Mouse (Mus musculus): ENCODE results near the gene Clptm1. TPM values are rescaled to one million over a fixed set of nuclear protein-coding genes. Genes with fewer than 3 reads are reported as not detected.
A peak's percentile ranks its signal among the peaks of the same experiment; 100 is the strongest.
"Not testable (repeated sequence)": the region's sequence is repeated elsewhere in the genome, so short reads cannot be mapped to it uniquely, and the experiment has no call there.

The Clptm1 gene
- polyA plus RNA-seq, 1 experiment from 2014 or later: 94.7 TPM

- H3K36me3 ChIP-seq (replicated peaks; ENCODE audit: control insufficient read depth, insufficient read depth, low read depth, low read length): no peaks in the 10 kb centered on the region
- H3K9me3 ChIP-seq (replicated peaks; ENCODE audit: control insufficient read depth, low read length): no peaks in the 10 kb centered on the region
- H3K4me1 ChIP-seq (ENCODE audit: control insufficient read depth, insufficient read depth, low read length): no peaks in the 10 kb centered on the region
- H3K27me3 ChIP-seq (ENCODE audit: control insufficient read depth, insufficient read depth, low read length): no peaks in the 10 kb centered on the region
- no peak overlapping the region for H3K4me3 ChIP-seq (ENCODE audit: low read depth, low read length)
- no peak overlapping the region for H3K27ac ChIP-seq (replicated peaks; ENCODE audit: low read depth, low read length)
- H3K4me2 ChIP-seq (ENCODE audit: low read depth, low read length): no peak overlapping the region
- H3K9ac ChIP-seq (replicated peaks; ENCODE audit: low read length): no peak overlapping the region
- no peak for DNase-seq (ENCODE audit: low spot score)
- ATAC-seq (replicated peaks; ENCODE audit: insufficient number of reproducible peaks, low FRiP score, low TSS enrichment, low read depth): no peak
- WGBS: 80% methylated on average over 5 of the region's 5 CpGs
Measured at GRCm38 (mm10) chr7:19610969-19611368, 53.9 kb downstream of the Clptm1 start.

GRCm38 (mm10) chr7:19609641-19610332, 55.0 kb downstream of the Clptm1 start:
- WGBS: 87% methylated on average over 12 of the region's 12 CpGs
- DNase-seq (ENCODE audit: low spot score): no peak
- no peaks in the 10 kb centered on the region for H3K36me3 ChIP-seq (replicated peaks; ENCODE audit: control insufficient read depth, insufficient read depth, low read depth, low read length)
- H3K9ac ChIP-seq (replicated peaks; ENCODE audit: low read length): no peak overlapping the region
- no peak overlapping the region for H3K27ac ChIP-seq (replicated peaks; ENCODE audit: low read depth, low read length)
- ATAC-seq (replicated peaks; ENCODE audit: insufficient number of reproducible peaks, low FRiP score, low TSS enrichment, low read depth): no peak
- no peak overlapping the region for H3K4me3 ChIP-seq (ENCODE audit: low read depth, low read length)
- no peaks in the 10 kb centered on the region for H3K4me1 ChIP-seq (ENCODE audit: control insufficient read depth, insufficient read depth, low read length)
- no peak overlapping the region for H3K4me2 ChIP-seq (ENCODE audit: low read depth, low read length)
- no peaks in the 10 kb centered on the region for H3K27me3 ChIP-seq (ENCODE audit: control insufficient read depth, insufficient read depth, low read length)
- no peaks in the 10 kb centered on the region for H3K9me3 ChIP-seq (replicated peaks; ENCODE audit: control insufficient read depth, low read length)

GRCm38 (mm10) chr7:19607291-19607690, 57.5 kb downstream of the Clptm1 start:
- Histone ChIP-seq H3K4me2 (ENCODE audit: low read depth, low read length) (no peak overlapping the region), H3K4me1 (ENCODE audit: control insufficient read depth, insufficient read depth, low read length) (no peaks in the 10 kb centered on the region), H3K9me3 (replicated peaks; ENCODE audit: control insufficient read depth, low read length) (no peaks in the 10 kb centered on the region), H3K4me3 (ENCODE audit: low read depth, low read length) (no peak overlapping the region), H3K27me3 (ENCODE audit: control insufficient read depth, insufficient read depth, low read length) (no peaks in the 10 kb centered on the region), H3K27ac (replicated peaks; ENCODE audit: low read depth, low read length) (no peak overlapping the region), H3K9ac (replicated peaks; ENCODE audit: low read length) (no peak overlapping the region), H3K36me3 (replicated peaks; ENCODE audit: control insufficient read depth, insufficient read depth, low read depth, low read length) (no peaks in the 10 kb centered on the region)
- ATAC-seq (replicated peaks; ENCODE audit: insufficient number of reproducible peaks, low FRiP score, low TSS enrichment, low read depth): no peak
- no peak for DNase-seq (ENCODE audit: low spot score)
- 80% methylated on average over 5 of the region's 5 CpGs for WGBS

GRCm38 (mm10) chr7:19604606-19605214, 60.1 kb downstream of the Clptm1 start:
- not testable (repeated sequence) for DNase-seq (ENCODE audit: low spot score); ATAC-seq (replicated peaks; ENCODE audit: insufficient number of reproducible peaks, low FRiP score, low TSS enrichment, low read depth)
- WGBS: 57% methylated on average over 10 of the region's 10 CpGs

GRCm38 (mm10) chr7:19603849-19604605, 60.8 kb downstream of the Clptm1 start, which contains the start of gene Clasrp:
Gene Clasrp, minus strand, starts transcription at chr7:19604486.
- WGBS: 1% methylated on average over 57 of the region's 57 CpGs
- Histone ChIP-seq H3K9me3 (replicated peaks; ENCODE audit: control insufficient read depth, low read length) (no peaks in the 10 kb centered on the region), H3K9ac (replicated peaks; ENCODE audit: low read length) (peak within 1 kb of the TSS; percentile 88), H3K36me3 (replicated peaks; ENCODE audit: control insufficient read depth, insufficient read depth, low read depth, low read length) (no peaks in the 10 kb centered on the region; the same call in 1 of the 2 replicates), H3K4me2 (ENCODE audit: low read depth, low read length) (peak within 1 kb of the TSS; percentile 81), H3K27ac (replicated peaks; ENCODE audit: low read depth, low read length) (peak within 1 kb of the TSS; percentile 66), H3K27me3 (ENCODE audit: control insufficient read depth, insufficient read depth, low read length) (no peaks in the 10 kb centered on the region), H3K4me1 (ENCODE audit: control insufficient read depth, insufficient read depth, low read length) (no peaks in the 10 kb centered on the region), H3K4me3 (ENCODE audit: low read depth, low read length) (peak within 1 kb of the TSS; percentile 99)
- ATAC-seq (replicated peaks; ENCODE audit: insufficient number of reproducible peaks, low FRiP score, low TSS enrichment, low read depth) (peak; percentile 92), DNase-seq (ENCODE audit: low spot score) (peak; percentile 98)

More at GRCm38 (mm10) chr7:19604606-19605214, 60.1 kb downstream of the Clptm1 start:
- Histone ChIP-seq H3K9ac (replicated peaks; ENCODE audit: low read length) (peak overlapping the region; percentile 88), H3K4me3 (ENCODE audit: low read depth, low read length) (peak overlapping the region; percentile 99), H3K4me2 (ENCODE audit: low read depth, low read length) (peak overlapping the region; percentile 81; the same call in 1 of the 2 replicates)
- not testable (repeated sequence) for H3K36me3 ChIP-seq (replicated peaks; ENCODE audit: control insufficient read depth, insufficient read depth, low read depth, low read length); H3K27me3 ChIP-seq (ENCODE audit: control insufficient read depth, insufficient read depth, low read length); H3K27ac ChIP-seq (replicated peaks; ENCODE audit: low read depth, low read length); H3K4me1 ChIP-seq (ENCODE audit: control insufficient read depth, insufficient read depth, low read length); H3K9me3 ChIP-seq (replicated peaks; ENCODE audit: control insufficient read depth, low read length)

GRCm38 (mm10) chr7:19603055-19603454, 61.8 kb downstream of the Clptm1 start:
- DNase-seq (ENCODE audit: low spot score): no peak
- no peaks in the 10 kb centered on the region; the same call in 1 of the 2 replicates for H3K36me3 ChIP-seq (replicated peaks; ENCODE audit: control insufficient read depth, insufficient read depth, low read depth, low read length)
- 84% methylated on average over 12 of the region's 12 CpGs for WGBS
- peak overlapping the region; percentile 99 for H3K4me3 ChIP-seq (ENCODE audit: low read depth, low read length)
- no peaks in the 10 kb centered on the region for H3K4me1 ChIP-seq (ENCODE audit: control insufficient read depth, insufficient read depth, low read length)
- H3K4me2 ChIP-seq (ENCODE audit: low read depth, low read length): peak overlapping the region; percentile 81; the same call in 1 of the 2 replicates
- no peaks in the 10 kb centered on the region for H3K27me3 ChIP-seq (ENCODE audit: control insufficient read depth, insufficient read depth, low read length)
- no peaks in the 10 kb centered on the region for H3K9me3 ChIP-seq (replicated peaks; ENCODE audit: control insufficient read depth, low read length)
- H3K9ac ChIP-seq (replicated peaks; ENCODE audit: low read length): no peak overlapping the region
- H3K27ac ChIP-seq (replicated peaks; ENCODE audit: low read depth, low read length): no peak overlapping the region
- ATAC-seq (replicated peaks; ENCODE audit: insufficient number of reproducible peaks, low FRiP score, low TSS enrichment, low read depth): no peak

- no peak overlapping the region for H3K9ac ChIP-seq (replicated peaks; ENCODE audit: low read length)
- ATAC-seq (replicated peaks; ENCODE audit: insufficient number of reproducible peaks, low FRiP score, low TSS enrichment, low read depth) (no peak), DNase-seq (ENCODE audit: low spot score) (no peak)
- H3K36me3 ChIP-seq (replicated peaks; ENCODE audit: control insufficient read depth, insufficient read depth, low read depth, low read length): no peaks in the 10 kb centered on the region; the same call in none of the 2 replicates
- H3K4me1 ChIP-seq (ENCODE audit: control insufficient read depth, insufficient read depth, low read length): no peaks in the 10 kb centered on the region
- no peak overlapping the region for H3K4me3 ChIP-seq (ENCODE audit: low read depth, low read length)
- H3K27ac ChIP-seq (replicated peaks; ENCODE audit: low read depth, low read length): no peak overlapping the region
- H3K27me3 ChIP-seq (ENCODE audit: control insufficient read depth, insufficient read depth, low read length): no peaks in the 10 kb centered on the region
- H3K4me2 ChIP-seq (ENCODE audit: low read depth, low read length): no peak overlapping the region
- WGBS: 71% methylated on average over 5 of the region's 5 CpGs
- no peaks in the 10 kb centered on the region for H3K9me3 ChIP-seq (replicated peaks; ENCODE audit: control insufficient read depth, low read length)
Measured at GRCm38 (mm10) chr7:19600562-19600961, 64.3 kb downstream of the Clptm1 start.

Data from embryonic facial prominence, embryonic 11.5 days (tissue).